In the genomic region with DNA sequence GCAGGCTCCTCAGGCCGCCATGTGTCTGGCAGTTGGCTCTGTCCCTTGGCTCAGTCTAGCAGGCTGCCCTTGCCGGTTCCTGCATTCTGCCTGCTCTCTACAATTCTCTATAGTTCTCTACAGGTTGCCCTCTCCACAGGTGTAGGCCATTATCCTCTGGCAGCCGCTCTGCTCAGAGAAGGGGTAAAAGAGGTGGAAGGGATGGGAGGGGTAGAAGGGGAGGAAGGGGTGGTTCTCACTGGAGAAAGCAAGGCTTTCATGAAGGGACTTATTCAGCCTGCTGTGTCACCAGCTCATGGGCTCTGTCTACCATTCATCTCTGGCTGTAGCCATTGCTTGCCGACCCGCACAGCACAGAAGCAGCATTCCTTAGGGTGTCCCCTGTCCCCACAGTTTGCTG, we compare ENCODE assay signal across 19 mouse cellular contexts. TPM values are rescaled to one million over a fixed set of nuclear protein-coding genes. Genes with fewer than 3 reads are reported as not detected.
DNase-seq lines count a peak whose midpoint lies in the region; ATAC-seq and TF ChIP-seq lines count a peak whose summit lies in the region.
"Had no signal": no experiment of that assay in that cellular context is flagged by ENCODE, and none has a peak within 500 bp of the region (broad histone marks: within the 10 kb centered on the region; RNA-seq: fewer than 3 reads in every experiment).

No protein-coding gene starts in this region.

- H3K9me3 ChIP-seq in liver, embryonic 12.5 days (replicated peaks): peaks cover 14% of the 10 kb centered on the region
- peaks cover 6% of the 10 kb centered on the region for H3K9me3 ChIP-seq in liver, postnatal 0 days (ENCODE audit: low read length)
- no peaks in the 10 kb centered on the region for H3K9me3 ChIP-seq in hindbrain, embryonic 13.5 days
- H3K9me3 ChIP-seq: embryonic facial prominence, embryonic 12.5 days; forebrain, embryonic 12.5 days; intestine, embryonic 15.5 days had no signal

- ATAC-seq in liver, embryonic 12.5 days: no peak
- ATAC-seq in liver, postnatal 0 days: no peak
- no peak for ATAC-seq in hindbrain, embryonic 13.5 days (ENCODE audit: low FRiP score)
- ATAC-seq: activated CD4-positive, CD25-positive, alpha-beta regulatory T cell, adult 4 months; intestine, embryonic 15.5 days had no signal

- H3K27me3 ChIP-seq in liver, embryonic 12.5 days (replicated peaks): no peaks in the 10 kb centered on the region
- no peaks in the 10 kb centered on the region for H3K27me3 ChIP-seq in liver, postnatal 0 days (ENCODE audit: insufficient read depth, low read length)
- no peaks in the 10 kb centered on the region for H3K27me3 ChIP-seq in hindbrain, embryonic 13.5 days
- H3K27me3 ChIP-seq: embryonic facial prominence, embryonic 12.5 days; forebrain, embryonic 12.5 days; intestine, embryonic 15.5 days had no signal

- no peaks in the 10 kb centered on the region for H3K4me1 ChIP-seq in liver, embryonic 12.5 days
- H3K4me1 ChIP-seq in liver, postnatal 0 days (ENCODE audit: insufficient read depth): no peaks in the 10 kb centered on the region
- no peaks in the 10 kb centered on the region for H3K4me1 ChIP-seq in hindbrain, embryonic 13.5 days (replicated peaks)
- H3K4me1 ChIP-seq: embryonic facial prominence, embryonic 12.5 days; forebrain, embryonic 12.5 days; intestine, embryonic 15.5 days had no signal

- H3K36me3 ChIP-seq in liver, embryonic 12.5 days: peaks cover 6% of the 10 kb centered on the region; the same call in 1 of the 2 replicates
- no peaks in the 10 kb centered on the region for H3K36me3 ChIP-seq in liver, postnatal 0 days (replicated peaks; ENCODE audit: insufficient read depth, low read length)
- no peaks in the 10 kb centered on the region for H3K36me3 ChIP-seq in hindbrain, embryonic 13.5 days
- H3K36me3 ChIP-seq: embryonic facial prominence, embryonic 12.5 days; forebrain, embryonic 12.5 days; intestine, embryonic 15.5 days had no signal

- no peak for TF ChIP-seq EP300 in liver, postnatal 0 days (IDR thresholded peaks at IDR 0.05; ENCODE audit: low read depth)

- H3K4me2 ChIP-seq in liver, embryonic 12.5 days: no peak overlapping the region
- no peak overlapping the region for H3K4me2 ChIP-seq in liver, postnatal 0 days (ENCODE audit: low read depth, low read length)
- H3K4me2 ChIP-seq in hindbrain, embryonic 13.5 days: no peak overlapping the region
- H3K4me2 ChIP-seq: embryonic facial prominence, embryonic 12.5 days; forebrain, embryonic 12.5 days; hindbrain, embryonic 14.5 days; intestine, embryonic 15.5 days had no signal

- intact Hi-C loops in heart, postnatal 14 days (cut with DNase I): loop anchor here (10.0 kb wide), 1 partner anchor 196 kb away; no protein-coding TSS in a partner anchor

- no peak overlapping the region for H3K4me3 ChIP-seq in liver, embryonic 12.5 days
- H3K4me3 ChIP-seq in liver, postnatal 0 days (ENCODE audit: low read depth, low read length): no peak overlapping the region
- H3K4me3 ChIP-seq in hindbrain, embryonic 13.5 days: no peak overlapping the region
- H3K4me3 ChIP-seq: embryonic facial prominence, embryonic 12.5 days; forebrain, embryonic 12.5 days; intestine, embryonic 15.5 days had no signal

- H3K27ac ChIP-seq in liver, embryonic 12.5 days: peak overlapping the region; percentile 25; the same call in 1 of the 2 replicates
- H3K27ac ChIP-seq in liver, postnatal 0 days (ENCODE audit: low read depth): no peak overlapping the region
- no peak overlapping the region for H3K27ac ChIP-seq in hindbrain, embryonic 13.5 days
- H3K27ac ChIP-seq: embryonic facial prominence, embryonic 12.5 days; forebrain, embryonic 12.5 days; hindbrain, embryonic 14.5 days; intestine, embryonic 15.5 days had no signal

- DNase-seq in heart, adult 11 months: peak; percentile 72
- DNase-seq in heart, postnatal 14 days: no peak
- no peak for DNase-seq in liver, postnatal 0 days
- DNase-seq in ES-CJ7 (ENCODE audit: low read depth, low spot score) (peak; percentile 55), ZHBTc4 (ENCODE audit: low read depth, low spot score) (peak; percentile 63)
- DNase-seq in thymus, postnatal 10 days (ENCODE audit: low spot score in 2 of 2): no peak
- DNase-seq: adrenal gland, postnatal 14 days; cerebellum, adult 2 months; cerebellum, postnatal 25 days; gastrocnemius, postnatal 14 days; heart, postnatal 10 days had no signal

- no peak overlapping the region for H3K9ac ChIP-seq in liver, embryonic 12.5 days
- H3K9ac ChIP-seq in liver, postnatal 0 days (replicated peaks): no peak overlapping the region
- H3K9ac ChIP-seq in hindbrain, embryonic 13.5 days: no peak overlapping the region
- H3K9ac ChIP-seq: embryonic facial prominence, embryonic 12.5 days; forebrain, embryonic 12.5 days; forebrain, postnatal 0 days; hindbrain, embryonic 14.5 days; intestine, embryonic 15.5 days had no signal

- 77% methylated on average over 5 of the region's 5 CpGs for WGBS in liver, embryonic 12.5 days (ENCODE audit: insufficient replicate concordance)
- 81% methylated on average over 5 of the region's 5 CpGs for WGBS in liver, postnatal 0 days (ENCODE audit: insufficient replicate concordance)
- WGBS in hindbrain, embryonic 13.5 days: 57% methylated on average over 5 of the region's 5 CpGs

- no peak for TF ChIP-seq CTCF in liver, postnatal 0 days (IDR thresholded peaks at IDR 0.05; ENCODE audit: low read depth)

RNA-seq across cellular contexts. Expression of a gene that starts 17.0 kb away (rescaled TPM):
- total RNA-seq in heart, postnatal 14 days (2021): 10 to 100 TPM; 47.7 to 48.0 TPM
- polyA plus RNA-seq in liver, embryonic 12.5 days (2016; fragmentation: Nextera tagmentation; extraction: Ambion mirVana): 235 and 237 TPM in 2 replicates
- 71.7 and 73.7 TPM in 2 replicates for polyA plus RNA-seq in liver, postnatal 0 days (2015; fragmentation: Nextera tagmentation; extraction: Ambion mirVana)
- 233 and 236 TPM in 2 replicates for polyA plus RNA-seq in hindbrain, embryonic 13.5 days (2015; fragmentation: Nextera tagmentation; extraction: Ambion mirVana)

Comparison
In these comparisons a context has a peak if more than half of its experiments do, and no peak if none do; other contexts are left out.
1. DNase-seq: peak in heart, adult 11 months (single experiment), ES-CJ7 (single experiment) and ZHBTc4 (single experiment); none in heart, postnatal 14 days (0 of 2), liver, postnatal 0 days (single experiment) and thymus, postnatal 10 days (0 of 2).